In genomic region chr3:107763552-107763951, GRCm38 (mm10) we compare ENCODE assay signal across 20 mouse cellular contexts. TPM values are rescaled to one million over a fixed set of nuclear protein-coding genes. Genes with fewer than 3 reads are reported as not detected.
DNase-seq lines count a peak whose midpoint lies in the region; ATAC-seq and TF ChIP-seq lines count a peak whose summit lies in the region.
"Had no signal": no experiment of that assay in that cellular context is flagged by ENCODE, and none has a peak within 500 bp of the region (broad histone marks: within the 10 kb centered on the region; RNA-seq: fewer than 3 reads in every experiment).

No protein-coding gene starts in this region.

- 0 out of 2 replicates have a peak, but pooled peaks cover 5% of the 10 kb centered on the region for H3K4me1 ChIP-seq in embryonic fibroblast, embryonic 13.5 days (ENCODE audit: control insufficient read depth, insufficient read depth, low read length)

- H3K4me3 ChIP-seq in embryonic fibroblast, embryonic 13.5 days (ENCODE audit: insufficient read depth, low read length) = no peak overlapping the region
- H3K4me3 ChIP-seq: embryonic facial prominence, embryonic 13.5 days; embryonic facial prominence, embryonic 15.5 days; forebrain, embryonic 12.5 days had no signal

- ATAC-seq in megakaryocyte progenitor cell, adult 5-6 weeks (replicated peaks; ENCODE audit: poor library complexity) = no peak
- ATAC-seq: activated CD4-positive, CD25-positive, alpha-beta regulatory T cell, adult 4 months; forebrain, embryonic 14.5 days; forebrain, embryonic 16.5 days; Patski had no signal

- no peak for TF ChIP-seq CTCF in embryonic fibroblast, embryonic 13.5 days (IDR thresholded peaks at IDR 0.05; ENCODE audit: borderline replicate concordance, insufficient read depth, low read length)

- peak; percentile 26 for DNase-seq in 3134 (ENCODE audit: extremely low read depth, insufficient read length, low spot score)
- DNase-seq in 3T3-L1 (ENCODE audit: low read depth, low spot score) = peak; percentile 54
- no peak for DNase-seq in frontal cortex, postnatal 10 days (ENCODE audit: low spot score in 2 of 2)
- DNase-seq: adrenal gland, adult 8-10 months; adrenal gland, postnatal 14 days; adrenal gland, postnatal 36 days; cerebellum, adult 11-12 months; cerebellum, adult 2 months; cerebellum, adult 9-10 months; cerebellum, postnatal 10 days; cerebellum, postnatal 25 days had no signal

- no peak for TF ChIP-seq POLR2A in embryonic fibroblast, embryonic 13.5 days (IDR thresholded peaks at IDR 0.05; ENCODE audit: low read depth, low read length)

- H3K27ac ChIP-seq in embryonic fibroblast, embryonic 13.5 days (ENCODE audit: insufficient read depth, low read length) = peak overlapping the region; percentile 19; the same call in 1 of the 2 replicates
- H3K27ac ChIP-seq: embryonic facial prominence, embryonic 13.5 days; embryonic facial prominence, embryonic 15.5 days; forebrain, embryonic 12.5 days had no signal

RNA-seq across cellular contexts. Expression of gene Csf1, which starts 3.3 kb away (rescaled TPM):
- 208 and 272 TPM in 2 replicates for polyA plus RNA-seq in embryonic fibroblast, embryonic 13.5 days (2011; ENCODE audit: insufficient read length, low read depth, missing spikeins)
- total RNA-seq in megakaryocyte progenitor cell, adult 5-6 weeks (2015) = 2.2 and 4.8 TPM in 2 replicates
- total RNA-seq in megakaryocyte progenitor cell, adult 5-6 weeks (2017) = 1.5 and 4.6 TPM in 2 replicates

Comparison
In these comparisons a context has a peak if more than half of its experiments do, and no peak if none do; other contexts are left out.
1. DNase-seq: peak in 3134 (single experiment) and 3T3-L1 (single experiment); none in frontal cortex, postnatal 10 days (0 of 2).